8 mouse cellular contexts compared by ENCODE assay signal in the genomic region with DNA sequence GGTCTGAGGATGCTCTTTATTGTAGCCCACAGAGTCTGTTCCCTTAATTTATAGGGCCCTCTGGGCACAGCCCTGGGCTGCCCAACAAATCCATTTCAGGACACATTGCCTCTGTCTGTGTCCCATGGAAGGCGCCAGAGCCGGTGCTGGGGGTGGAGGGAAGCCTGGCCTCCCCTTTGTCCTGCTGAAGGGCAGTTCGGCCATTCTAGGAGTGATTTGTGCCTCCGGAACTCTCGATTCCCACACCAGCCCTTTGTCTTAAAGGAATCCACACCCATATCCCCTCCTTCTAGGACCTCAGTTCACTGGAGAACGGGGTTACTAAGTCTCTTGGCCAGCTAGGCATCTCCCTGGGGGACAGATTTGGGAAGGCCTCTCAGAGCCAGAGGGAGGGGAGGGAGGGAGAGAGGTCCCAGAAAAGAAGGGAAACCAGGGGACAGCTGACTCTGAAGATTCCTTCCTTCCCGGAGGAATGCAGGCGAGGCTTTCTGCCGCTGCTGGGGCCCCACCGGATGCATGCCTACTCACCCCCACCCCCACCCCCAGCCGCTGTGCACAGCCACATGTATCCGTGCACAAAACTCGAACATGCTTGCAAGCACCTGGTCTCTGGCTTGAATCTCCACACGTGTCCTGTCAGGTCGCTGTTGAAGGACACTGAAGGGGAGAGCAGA. TPM values are rescaled to one million over a fixed set of nuclear protein-coding genes. Genes with fewer than 3 reads are reported as not detected.
A peak's percentile ranks its signal among the peaks of the same experiment; 100 is the strongest.
DNase-seq lines count a peak whose midpoint lies in the region; ATAC-seq lines count a peak whose summit lies in the region.

No protein-coding gene starts in this region.

- 3% methylated on average over 15 of the region's 15 CpGs for WGBS in embryonic facial prominence, embryonic 13.5 days
- WGBS in limb, embryonic 13.5 days: 3% methylated on average over 15 of the region's 15 CpGs
- 3% methylated on average over 15 of the region's 15 CpGs for WGBS in neural tube, embryonic 12.5 days

- H3K4me1 ChIP-seq in embryonic facial prominence, embryonic 13.5 days: peaks cover 89% of the 10 kb centered on the region
- peaks cover 86% of the 10 kb centered on the region for H3K4me1 ChIP-seq in limb, embryonic 13.5 days
- peaks cover 84% of the 10 kb centered on the region for H3K4me1 ChIP-seq in neural tube, embryonic 12.5 days

- no peak for ATAC-seq in embryonic facial prominence, embryonic 13.5 days (ENCODE audit: insufficient number of reproducible peaks, insufficient read depth, low FRiP score, low TSS enrichment, low read depth)
- peak; percentile 46; the same call in 1 of the 2 replicates for ATAC-seq in limb, embryonic 13.5 days (ENCODE audit: low FRiP score, low read depth)
- peak; percentile 74 for ATAC-seq in neural tube, embryonic 12.5 days (ENCODE audit: low FRiP score, low read depth)

- H3K27ac ChIP-seq in embryonic facial prominence, embryonic 13.5 days: peak overlapping the region; percentile 92
- H3K27ac ChIP-seq in limb, embryonic 13.5 days: peak overlapping the region; percentile 91
- H3K27ac ChIP-seq in neural tube, embryonic 12.5 days: peak overlapping the region; percentile 69

- H3K4me3 ChIP-seq in embryonic facial prominence, embryonic 13.5 days: peak overlapping the region; percentile 20
- H3K4me3 ChIP-seq in limb, embryonic 13.5 days: peak overlapping the region; percentile 26
- peak overlapping the region; percentile 7; the same call in 1 of the 2 replicates for H3K4me3 ChIP-seq in neural tube, embryonic 12.5 days

- intact Hi-C loops in heart, postnatal 36 days (cut with DNase I): no loop called here

- H3K27me3 ChIP-seq in embryonic facial prominence, embryonic 13.5 days: no peaks in the 10 kb centered on the region
- H3K27me3 ChIP-seq in limb, embryonic 13.5 days: no peaks in the 10 kb centered on the region
- H3K27me3 ChIP-seq in neural tube, embryonic 12.5 days (replicated peaks): no peaks in the 10 kb centered on the region

- H3K36me3 ChIP-seq in embryonic facial prominence, embryonic 13.5 days: no peaks in the 10 kb centered on the region
- H3K36me3 ChIP-seq in limb, embryonic 13.5 days: no peaks in the 10 kb centered on the region
- no peaks in the 10 kb centered on the region for H3K36me3 ChIP-seq in neural tube, embryonic 12.5 days

- peak; percentile 97 for DNase-seq in heart, adult 11 months
- DNase-seq in heart, adult 8-10 months (ENCODE audit: low spot score): no peak
- peak; percentile 45 to 61 for DNase-seq in heart, postnatal 36 days
- DNase-seq in urinary bladder, postnatal 14 days (ENCODE audit: low spot score): no peak
- DNase-seq in layer of hippocampus, postnatal 25 days (ENCODE audit: extremely low spot score in 1 of 2, low spot score in 1 of 2): no peak

- H3K9me3 ChIP-seq in embryonic facial prominence, embryonic 13.5 days: no peaks in the 10 kb centered on the region
- H3K9me3 ChIP-seq in limb, embryonic 13.5 days: no peaks in the 10 kb centered on the region
- no peaks in the 10 kb centered on the region for H3K9me3 ChIP-seq in neural tube, embryonic 12.5 days

- peak overlapping the region; percentile 64 for H3K9ac ChIP-seq in embryonic facial prominence, embryonic 13.5 days
- H3K9ac ChIP-seq in limb, embryonic 13.5 days: peak overlapping the region; percentile 65
- H3K9ac ChIP-seq in neural tube, embryonic 12.5 days: peak overlapping the region; percentile 35

- H3K4me2 ChIP-seq in embryonic facial prominence, embryonic 13.5 days: peak overlapping the region; percentile 53
- peak overlapping the region; percentile 54 for H3K4me2 ChIP-seq in limb, embryonic 13.5 days (replicated peaks)
- H3K4me2 ChIP-seq in neural tube, embryonic 12.5 days (replicated peaks): peak overlapping the region; percentile 95

RNA-seq across cellular contexts. Expression of a gene that starts 22.2 kb away (rescaled TPM):
- not detected for total RNA-seq in heart, adult 8-10 months (2022)
- not detected in 2 replicates for polyA plus RNA-seq in embryonic facial prominence, embryonic 13.5 days (2015; fragmentation: Nextera tagmentation; extraction: Ambion mirVana)
- not detected for total RNA-seq in heart, postnatal 36 days (2021)
- not detected in 2 replicates for polyA plus RNA-seq in limb, embryonic 13.5 days (2015; fragmentation: Nextera tagmentation; extraction: Ambion mirVana)
- not detected in 2 replicates for polyA plus RNA-seq in neural tube, embryonic 12.5 days (2016; fragmentation: Nextera tagmentation; extraction: Ambion mirVana)
- not detected for total RNA-seq in layer of hippocampus, postnatal 25 days (2021)

RNA-seq across cellular contexts. Expression of a gene that starts 41.9 kb away (rescaled TPM):
- total RNA-seq in heart, adult 8-10 months (2022): 100 to 1,000 TPM in 2 of 4 experiments, 10 to 100 TPM in 2; 96.8 to 104 (median 101) TPM
- polyA plus RNA-seq in embryonic facial prominence, embryonic 13.5 days (2015; fragmentation: Nextera tagmentation; extraction: Ambion mirVana): 29.5 and 29.6 TPM in 2 replicates
- total RNA-seq in heart, postnatal 36 days (2021): 10 to 100 TPM; 73.7 to 76.3 TPM
- 24.7 and 25.9 TPM in 2 replicates for polyA plus RNA-seq in limb, embryonic 13.5 days (2015; fragmentation: Nextera tagmentation; extraction: Ambion mirVana)
- polyA plus RNA-seq in neural tube, embryonic 12.5 days (2016; fragmentation: Nextera tagmentation; extraction: Ambion mirVana): 20.4 and 21.6 TPM in 2 replicates
- 10 to 100 TPM; 18.0 to 20.2 TPM for total RNA-seq in layer of hippocampus, postnatal 25 days (2021)

RNA-seq across cellular contexts. Expression of a gene that starts 50.5 kb away (rescaled TPM):
- total RNA-seq in heart, adult 8-10 months (2022): 1 to 10 TPM; 3.5 to 4.4 (median 4.2) TPM
- polyA plus RNA-seq in embryonic facial prominence, embryonic 13.5 days (2015; fragmentation: Nextera tagmentation; extraction: Ambion mirVana): 4.0 and 4.3 TPM in 2 replicates
- 1 to 10 TPM; 5.7 to 6.0 TPM for total RNA-seq in heart, postnatal 36 days (2021)
- 4.4 and 4.6 TPM in 2 replicates for polyA plus RNA-seq in limb, embryonic 13.5 days (2015; fragmentation: Nextera tagmentation; extraction: Ambion mirVana)
- 7.3 and 7.9 TPM in 2 replicates for polyA plus RNA-seq in neural tube, embryonic 12.5 days (2016; fragmentation: Nextera tagmentation; extraction: Ambion mirVana)
- total RNA-seq in layer of hippocampus, postnatal 25 days (2021): 10 to 100 TPM; 15.3 to 16.3 TPM

Comparison
In these comparisons a context has a peak if more than half of its experiments do, and no peak if none do; other contexts are left out.
1. DNase-seq: peak in heart, adult 11 months (single experiment) and heart, postnatal 36 days (2 of 2); none in heart, adult 8-10 months (single experiment), urinary bladder, postnatal 14 days (single experiment) and layer of hippocampus, postnatal 25 days (0 of 2).
2. Peak in every context shown above with its lines, with median percentiles within 50 percentile points of each other: H3K27ac ChIP-seq, H3K4me2 ChIP-seq, H3K4me3 ChIP-seq and H3K9ac ChIP-seq.